Mouse (Mus musculus) C2C12 (cell line): ENCODE results near the gene Zc3h12a. TPM values are rescaled to one million over a fixed set of nuclear protein-coding genes. Genes with fewer than 3 reads are reported as not detected.

Experiments used
- H3K27me3 ChIP-seq: one replicate; pipeline ENCODE4 v1.6.1; 2011; ENCODE audit not compliant: control insufficient read depth, insufficient read depth, insufficient read length
- H3K36me3 ChIP-seq: one replicate; pipeline ENCODE4 v1.6.1; 2011; ENCODE audit not compliant: control insufficient read depth, insufficient read depth
- H3K4me3 ChIP-seq: one replicate; pipeline ENCODE4 v1.5.1; 2011; ENCODE audit warnings: mild to moderate bottlenecking, control low read depth; ENCODE audit not compliant: poor library complexity, insufficient read depth, severe bottlenecking
- H3K79me2 ChIP-seq: one replicate; pipeline ENCODE4 v1.6.1; 2011; ENCODE audit not compliant: control insufficient read depth, insufficient read depth
- H3K79me3 ChIP-seq: one replicate; pipeline ENCODE4 v1.6.1; 2011; ENCODE audit warnings: low read depth, control low read depth
- H3ac ChIP-seq: one replicate; pipeline ENCODE3; 2011; ENCODE audit warnings: low read depth; ENCODE audit not compliant: control insufficient read depth, insufficient read length
- CEBPB ChIP-seq: IDR thresholded peaks from one replicate; pipeline ENCODE4 v1.6.1; 2011; ENCODE audit warnings: low read depth, mild to moderate bottlenecking, control low read depth, moderate library complexity
- CTCF ChIP-seq: IDR thresholded peaks from one replicate; pipeline ENCODE4 v1.5.1; 2011; ENCODE audit not compliant: control insufficient read depth, insufficient read depth, insufficient read length
- FOSL1 ChIP-seq: IDR thresholded peaks from one replicate; pipeline ENCODE4 v1.8.0; 2011; ENCODE audit warnings: mild to moderate bottlenecking, low read length; ENCODE audit not compliant: poor library complexity, insufficient read depth, severe bottlenecking
- MAX ChIP-seq: IDR thresholded peaks from one replicate; pipeline ENCODE4 v1.6.1; 2011; ENCODE audit warnings: mild to moderate bottlenecking, control low read depth
- MYOD1 ChIP-seq: IDR thresholded peaks from one replicate; pipeline ENCODE4 v1.6.1; 2011; ENCODE audit warnings: low read depth; ENCODE audit not compliant: control insufficient read depth, insufficient read length
- MYOG ChIP-seq: IDR thresholded peaks from one replicate; pipeline ENCODE4 v1.6.1; 2011; ENCODE audit not compliant: control insufficient read depth, insufficient read length; ENCODE audit errors: extremely low read depth
- USF1 ChIP-seq: IDR thresholded peaks from one replicate; pipeline ENCODE4 v1.6.1; 2011; ENCODE audit warnings: low read depth, mild to moderate bottlenecking, control low read depth, moderate library complexity
- polyA plus RNA-seq: library from polyadenylated mRNA; unstranded; fragments of >200 nt; fragmentation: generic; extraction: Trizol; gene quantifications from one replicate; pipeline ENCODE4 v1.2.1, GENCODE M21; 2012; ENCODE audit warnings: missing spikeins

Zc3h12a gene
- polyA plus RNA-seq, 1 experiment: 6.7 TPM

DNA sequence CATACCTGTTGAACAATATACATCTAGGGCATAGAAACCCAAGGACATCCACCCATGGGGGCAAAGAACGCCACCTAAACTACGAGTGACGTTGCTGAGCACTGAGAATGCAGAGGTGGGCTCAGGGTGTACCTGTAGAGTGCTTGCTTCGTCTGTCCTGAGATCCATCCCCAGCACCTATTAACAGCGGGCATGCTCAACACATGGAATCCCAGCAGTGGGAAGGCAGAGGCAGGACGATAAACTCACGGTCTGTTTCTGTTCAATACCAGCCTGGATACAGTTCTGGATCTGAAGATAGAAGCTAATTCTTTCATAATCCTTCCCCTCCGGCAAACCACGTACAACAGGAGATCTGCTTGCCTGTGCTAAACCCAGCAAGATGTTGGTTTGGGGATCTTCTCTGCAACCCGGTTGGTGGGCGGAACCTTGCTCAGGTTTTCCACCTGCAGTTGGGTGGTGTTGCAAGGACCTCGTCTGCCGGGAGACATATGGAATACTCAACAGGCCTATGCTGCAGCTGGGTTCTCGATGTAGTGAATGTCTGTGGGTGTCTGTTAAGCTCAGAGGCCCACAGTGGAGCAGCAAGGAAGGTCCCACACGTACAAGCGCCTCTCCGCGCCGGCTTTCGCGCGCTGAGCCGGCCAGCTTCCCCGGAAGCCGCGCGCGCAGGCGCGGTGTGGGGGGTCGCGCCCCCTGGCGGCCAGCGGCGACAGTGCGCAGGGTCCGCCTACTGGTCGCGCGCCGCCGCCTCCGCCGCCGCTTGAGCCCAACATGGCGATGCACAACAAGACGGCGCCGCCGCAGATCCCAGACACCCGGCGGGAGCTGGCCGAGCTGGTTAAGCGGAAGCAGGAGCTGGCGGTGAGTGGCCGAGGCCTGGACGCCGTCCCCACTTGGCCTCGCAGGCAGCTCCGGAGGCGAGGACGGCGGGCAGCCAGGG is 43.0 kb downstream of the Zc3h12a start, which contains the start of gene Meaf6:
Gene Meaf6, plus strand, starts transcription at position 732 of the 943 bp plus-strand sequence.
- TF ChIP-seq MYOD1: no peak
- no peak for TF ChIP-seq FOSL1
- TF ChIP-seq MAX: peak; percentile 48
- TF ChIP-seq CTCF: peak; percentile 100
- TF ChIP-seq CEBPB: no peak

GRCm38 (mm10) chr4:125078698-125079097 is 48.9 kb downstream of the Zc3h12a start:
- Histone ChIP-seq H3K27me3 (no peaks in the 10 kb centered on the region), H3K79me2 (no peaks in the 10 kb centered on the region), H3K36me3 (peaks cover 17% of the 10 kb centered on the region), H3K79me3 (no peaks in the 10 kb centered on the region), H3ac (no peak overlapping the region), H3K4me3 (no peak overlapping the region)
- no peak for TF ChIP-seq CTCF
- no peak for TF ChIP-seq MYOG
- TF ChIP-seq MAX: no peak
- no peak for TF ChIP-seq CEBPB
- no peak for TF ChIP-seq USF1
- TF ChIP-seq FOSL1: no peak
- no peak for TF ChIP-seq MYOD1

More for the DNA sequence above, 43.0 kb downstream of the Zc3h12a start, which contains the start of gene Meaf6:
- H3K36me3 ChIP-seq: peaks cover 18% of the 10 kb centered on the region
- peak within 1 kb of the TSS; percentile 52 for H3K4me3 ChIP-seq
- peaks cover 15% of the 10 kb centered on the region for H3K79me3 ChIP-seq
- H3ac ChIP-seq: peak within 1 kb of the TSS; percentile 94
- peaks cover 24% of the 10 kb centered on the region for H3K79me2 ChIP-seq
- H3K27me3 ChIP-seq: no peaks in the 10 kb centered on the region

GRCm38 (mm10) chr4:125077700-125078099 is 49.9 kb downstream of the Zc3h12a start:
- H3K36me3 ChIP-seq: peaks cover 27% of the 10 kb centered on the region
- no peaks in the 10 kb centered on the region for H3K79me3 ChIP-seq
- no peak overlapping the region for H3K4me3 ChIP-seq
- H3ac ChIP-seq: no peak overlapping the region
- TF ChIP-seq MYOG (no peak), FOSL1 (no peak), MAX (no peak), CEBPB (no peak), CTCF (no peak), MYOD1 (no peak), USF1 (no peak)
- no peaks in the 10 kb centered on the region for H3K79me2 ChIP-seq
- H3K27me3 ChIP-seq: no peaks in the 10 kb centered on the region

Other genes with a start within 250 kb of the Zc3h12a start
- not detected for gene Epha10, start 246.9 kb downstream of the Zc3h12a start, polyA plus RNA-seq
- 6.5 TPM for gene 9930104L06Rik, start 190.8 kb downstream of the Zc3h12a start, polyA plus RNA-seq
- 104 TPM for gene Cdca8, start 188.5 kb downstream of the Zc3h12a start, polyA plus RNA-seq
- 0.04 TPM for gene Rspo1, start 141.4 kb downstream of the Zc3h12a start, polyA plus RNA-seq
- gene Gnl2, start 111.3 kb downstream of the Zc3h12a start, polyA plus RNA-seq: 23.2 TPM
- 0.04 TPM for gene Dnali1, start 62.1 kb downstream of the Zc3h12a start, polyA plus RNA-seq
- gene Snip1, start 61.2 kb downstream of the Zc3h12a start, polyA plus RNA-seq: 19.1 TPM
- 31.3 TPM for gene Meaf6, start 42.7 kb downstream of the Zc3h12a start, polyA plus RNA-seq